Mouse (Mus musculus) limb, embryonic 14.5 days (tissue): Measurements from ENCODE around the gene Gm42688. TPM values are rescaled to one million over a fixed set of nuclear protein-coding genes. Genes with fewer than 3 reads are reported as not detected.

Source experiments
- ATAC-seq: fragments of 200-750 bp; cut with Nextera tagmentation; 2 replicates; pipeline ENCODE4 v1.8.0; 2017; ENCODE audit warnings: low read depth, moderate number of reproducible peaks, moderate TSS enrichment; ENCODE audit not compliant: low FRiP score
- DNase-seq: peaks from one replicate; pipeline ENCODE4 v3.0.0-alpha.2; 2015; ENCODE audit warnings: low spot score
- H3K27ac ChIP-seq: fragments of 300-500 bp; sonication (generic); replicated peaks from 2 replicates; pipeline ENCODE4 v1.5.1; 2014; ENCODE audit warnings: low read depth, mild to moderate bottlenecking, low read length, moderate library complexity, mixed read lengths
- H3K27me3 ChIP-seq: fragments of 300-500 bp; sonication (generic); 2 replicates; pipeline ENCODE4 v1.6.1; 2014; ENCODE audit warnings: low read length, mixed read lengths; ENCODE audit not compliant: control insufficient read depth, insufficient read depth
- H3K36me3 ChIP-seq: fragments of 300-500 bp; sonication (generic); 2 replicates; pipeline ENCODE4 v1.6.1; 2014; ENCODE audit warnings: mild to moderate bottlenecking, low read length, moderate library complexity, mixed read lengths; ENCODE audit not compliant: control insufficient read depth, insufficient read depth
- H3K4me1 ChIP-seq: fragments of 300-500 bp; sonication (generic); 2 replicates; pipeline ENCODE4 v1.6.1; 2014; ENCODE audit warnings: antibody characterized with exemption, low read length, mixed read lengths; ENCODE audit not compliant: control insufficient read depth, insufficient read depth
- H3K4me2 ChIP-seq: fragments of 300-500 bp; sonication (generic); replicated peaks from 2 replicates; pipeline ENCODE4 v1.6.1; 2014; ENCODE audit warnings: low read depth, mild to moderate bottlenecking, low read length, moderate library complexity; ENCODE audit not compliant: severe bottlenecking
- H3K4me3 ChIP-seq: fragments of 300-500 bp; sonication (generic); replicated peaks from 2 replicates; pipeline ENCODE4 v1.5.1; 2014; ENCODE audit warnings: low read length
- H3K9ac ChIP-seq: fragments of 300-500 bp; sonication (generic); 2 replicates; pipeline ENCODE4 v1.6.1; 2014; ENCODE audit warnings: mild to moderate bottlenecking, low read depth, low read length, moderate library complexity; ENCODE audit not compliant: severe bottlenecking
- H3K9me3 ChIP-seq: fragments of 300-500 bp; sonication (generic); 2 replicates; pipeline ENCODE4 v1.6.1; 2016; ENCODE audit warnings: low read length; ENCODE audit not compliant: control insufficient read depth
- POLR2A ChIP-seq: fragments of 200-500 bp; IDR thresholded peaks from 2 replicates; pipeline ENCODE4 v1.8.0; 2012; ENCODE audit warnings: inconsistent platforms, mild to moderate bottlenecking, moderate library complexity, borderline replicate concordance; ENCODE audit not compliant: insufficient read depth, insufficient read length; ENCODE audit errors: extremely low read depth
- WGBS: fragments of 180-500 bp; shearing (Covaris S2); extraction: QIAGEN DNeasy Blood & Tissue Kit; methylation state at CpG from one replicate; pipeline ENCODE4 v1.1.7; 2014; 5-methylcytosine and 5-hydroxymethylcytosine counted together
- polyA plus RNA-seq, 2 experiments: library from polyadenylated mRNA; depleted of rRNA in 1 of 2; stranded (reverse) in 1 of 2; unstranded in 1 of 2; fragments of >200 nt; fragmentation: Nextera tagmentation in 1 of 2; extraction: Ambion mirVana in 1 of 2; gene quantifications; 2 replicates each; pipeline versions ENCODE4 v1.2.1 to v1.2.3; 2012 to 2014

Gene Gm42688
- polyA plus RNA-seq, 2 experiments, result 2.5 to 7.0 TPM

DNA sequence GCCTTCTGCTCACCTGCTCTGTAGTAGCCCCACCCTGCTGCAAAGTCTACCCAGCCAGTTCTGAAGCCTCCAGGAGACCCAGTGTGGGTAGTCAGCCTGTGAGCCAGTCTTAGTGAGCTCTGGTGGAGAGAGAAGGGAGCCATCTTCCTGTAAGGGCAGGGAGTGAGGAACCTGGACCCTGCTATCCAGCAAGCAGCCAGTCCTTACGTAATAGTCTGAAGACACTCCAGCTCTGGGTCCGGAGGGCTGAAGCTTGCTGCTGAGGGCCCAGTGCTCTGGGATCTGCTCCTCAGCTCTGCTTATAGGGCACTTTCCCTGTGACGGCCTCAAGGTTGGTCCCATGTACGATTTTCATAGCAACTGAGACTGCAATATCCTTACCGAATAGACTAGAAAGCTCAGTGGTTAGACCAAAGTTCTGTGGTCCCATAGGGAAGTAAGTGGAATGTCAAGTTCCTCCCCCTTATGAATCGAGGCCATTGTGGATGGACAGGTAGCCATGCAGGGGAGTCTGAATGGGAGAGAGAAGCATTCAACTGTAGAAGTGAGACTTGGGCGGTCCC lies 33.6 kb downstream of the Gm42688 start, which contains the start of gene Rtkn:
Rtkn (plus strand) TSS at position 513 of the 563 bp plus-strand sequence.
- WGBS, result 58% methylated on average over 7 of the region's 7 CpGs
- peak within 1 kb of the TSS; percentile 100 for H3K27ac ChIP-seq
- TF ChIP-seq POLR2A, result no peak
- H3K4me1 ChIP-seq, result peaks cover 35% of the 10 kb centered on the region
- peaks cover 2% of the 10 kb centered on the region for H3K36me3 ChIP-seq
- peak within 1 kb of the TSS; percentile 90 for H3K9ac ChIP-seq
- DNase-seq (no peak), ATAC-seq (no peak)
- H3K9me3 ChIP-seq, result no peaks in the 10 kb centered on the region
- H3K4me2 ChIP-seq, result peak within 1 kb of the TSS; percentile 90
- peak within 1 kb of the TSS; percentile 61 for H3K4me3 ChIP-seq
- no peaks in the 10 kb centered on the region for H3K27me3 ChIP-seq

DNA sequence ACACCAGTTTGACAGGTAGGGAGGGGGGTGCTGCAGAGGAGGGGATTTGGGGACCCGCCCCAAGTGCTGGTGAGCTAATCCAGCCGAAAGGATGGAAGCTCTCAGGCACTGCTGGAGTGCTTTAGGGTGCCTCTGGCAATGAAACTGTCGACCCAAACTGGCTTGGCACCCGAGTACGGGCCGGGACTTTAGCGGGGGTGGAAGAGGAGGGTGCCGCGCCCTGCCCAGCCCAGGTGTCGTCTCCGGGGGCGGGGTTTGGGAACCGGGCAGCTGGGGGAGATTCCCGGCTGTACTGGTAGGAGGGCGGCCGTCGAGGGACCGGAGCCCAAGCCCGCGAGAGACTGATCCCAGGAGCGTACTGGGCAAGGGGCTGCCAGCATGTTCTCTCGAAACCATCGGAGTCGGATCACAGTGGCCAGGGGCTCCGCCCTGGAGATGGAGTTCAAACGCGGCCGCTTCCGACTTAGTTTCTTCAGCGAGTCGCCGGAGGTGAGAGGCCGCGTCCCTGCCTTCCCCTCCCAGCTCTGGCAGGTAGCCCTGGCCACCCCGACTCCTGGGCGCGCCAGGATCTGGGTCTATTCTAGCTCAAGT lies 34.2 kb downstream of the Gm42688 start:
- Histone ChIP-seq H3K9ac (peak overlapping the region; percentile 90), H3K4me1 (peaks cover 35% of the 10 kb centered on the region), H3K4me2 (peak overlapping the region; percentile 90), H3K9me3 (no peaks in the 10 kb centered on the region), H3K27me3 (no peaks in the 10 kb centered on the region), H3K27ac (peak overlapping the region; percentile 100), H3K4me3 (peak overlapping the region; percentile 61), H3K36me3 (peaks cover 3% of the 10 kb centered on the region)
- TF ChIP-seq POLR2A, result 0 out of 2 replicates have a peak, but pooled peaks have one; percentile 28
- DNase-seq (peak; percentile 44), ATAC-seq (no peak)
- 5% methylated on average over 37 of the region's 37 CpGs for WGBS

- H3K4me2 ChIP-seq, result peak overlapping the region; percentile 90
- H3K27me3 ChIP-seq, result no peaks in the 10 kb centered on the region
- peaks cover 35% of the 10 kb centered on the region for H3K4me1 ChIP-seq
- peak overlapping the region; percentile 100 for H3K27ac ChIP-seq
- H3K9me3 ChIP-seq, result no peaks in the 10 kb centered on the region
- ATAC-seq (no peak), DNase-seq (no peak)
- H3K9ac ChIP-seq, result peak overlapping the region; percentile 90
- peaks cover 3% of the 10 kb centered on the region for H3K36me3 ChIP-seq
- TF ChIP-seq POLR2A, result no peak
- peak overlapping the region; percentile 61 for H3K4me3 ChIP-seq
- 7% methylated on average over 5 of the region's 5 CpGs for WGBS
These were observed 35.0 kb downstream of the Gm42688 start for GRCm38 (mm10) chr6:83136291-83136880.

DNA sequence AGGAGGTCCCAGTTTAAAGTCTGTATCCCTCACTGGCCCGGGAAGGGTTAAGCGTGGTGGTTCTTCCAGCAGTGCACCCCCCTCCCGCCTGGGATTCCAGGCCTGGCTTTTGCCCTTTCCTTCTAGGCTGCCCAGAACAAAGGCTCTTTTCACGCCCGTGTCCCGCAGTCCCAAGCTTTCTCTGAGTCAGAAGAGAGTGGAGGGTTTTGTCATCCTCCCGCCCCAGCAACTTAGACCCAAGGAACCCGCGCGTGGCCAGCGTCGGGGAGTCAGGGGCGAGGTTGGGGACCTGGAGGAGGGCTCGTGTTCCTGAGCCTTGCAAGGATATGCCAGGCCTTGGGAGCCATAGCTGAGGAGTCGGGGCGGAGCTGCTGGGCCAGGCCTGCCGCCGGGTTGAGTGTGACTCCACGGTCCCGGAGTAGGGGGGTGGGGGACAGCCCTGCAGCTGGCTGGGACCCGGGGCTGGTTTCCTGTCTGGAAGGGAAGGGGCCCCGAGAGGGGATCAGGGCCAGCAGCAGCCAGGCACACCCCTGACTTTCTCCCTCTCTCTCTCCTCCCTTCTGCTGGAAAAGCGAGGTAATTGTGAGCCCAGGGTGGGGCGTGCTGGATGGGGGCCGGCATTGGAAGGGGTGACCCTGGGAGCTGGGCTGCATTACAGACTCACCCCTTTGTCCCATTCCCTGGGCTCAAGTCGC lies 35.6 kb downstream of the Gm42688 start:
- peaks cover 3% of the 10 kb centered on the region for H3K36me3 ChIP-seq
- no peaks in the 10 kb centered on the region for H3K9me3 ChIP-seq
- peak overlapping the region; percentile 90 for H3K9ac ChIP-seq
- no peaks in the 10 kb centered on the region for H3K27me3 ChIP-seq
- peak overlapping the region; percentile 100 for H3K27ac ChIP-seq
- H3K4me2 ChIP-seq, result peak overlapping the region; percentile 90
- H3K4me1 ChIP-seq, result peaks cover 41% of the 10 kb centered on the region
- TF ChIP-seq POLR2A, result peak; percentile 80; the same call in 1 of the 2 replicates
- DNase-seq (peak; percentile 89), ATAC-seq (peak; percentile 88)
- under 1% methylated on average over 21 of the region's 26 CpGs for WGBS
- peak overlapping the region; percentile 61 for H3K4me3 ChIP-seq

- Histone ChIP-seq H3K9ac (peak overlapping the region; percentile 90), H3K4me1 (peaks cover 46% of the 10 kb centered on the region), H3K4me2 (peak overlapping the region; percentile 90), H3K27me3 (no peaks in the 10 kb centered on the region), H3K36me3 (peaks cover 6% of the 10 kb centered on the region), H3K27ac (peak overlapping the region; percentile 100), H3K9me3 (no peaks in the 10 kb centered on the region), H3K4me3 (peak overlapping the region; percentile 61)
- peak; percentile 90 for DNase-seq
- peak; percentile 86 for ATAC-seq
- 0% methylated on average over 12 of the region's 12 CpGs for WGBS
- no peak for TF ChIP-seq POLR2A
These were observed 36.1 kb downstream of the Gm42688 start for GRCm38 (mm10) chr6:83137576-83137950.
